Mouse (Mus musculus) E14TG2a.4 (cell line): Measurements from ENCODE around the gene Sla2.
A peak's percentile ranks its signal among the peaks of the same experiment; 100 is the strongest.

ENCODE experiments used
- H3K27me3 ChIP-seq: 2 replicates; pipeline ENCODE4 v1.6.1; 2014; ENCODE audit warnings: low read length, control low read depth; ENCODE audit not compliant: insufficient read depth
- H3K36me3 ChIP-seq: 2 replicates; pipeline ENCODE4 v1.6.1; 2014; ENCODE audit warnings: low read length, control low read depth; ENCODE audit not compliant: insufficient read depth
- H3K4me1 ChIP-seq: replicated peaks from 2 replicates; pipeline ENCODE4 v1.6.1; 2014; ENCODE audit warnings: low read depth, low read length, control low read depth
- H3K4me3 ChIP-seq: replicated peaks from 2 replicates; pipeline ENCODE4 v1.5.1; 2014; ENCODE audit warnings: mild to moderate bottlenecking, low read length
- H3K9me3 ChIP-seq: 2 replicates; pipeline ENCODE4 v1.6.1; 2014; ENCODE audit warnings: low read length, control low read depth
- CTCF ChIP-seq: conservative IDR thresholded peaks from 2 replicates; pipeline ENCODE4 v1.5.1; 2014; ENCODE audit warnings: low read length
- NANOG ChIP-seq: IDR thresholded peaks from 2 replicates; pipeline ENCODE4 v1.6.1; 2014; ENCODE audit warnings: borderline replicate concordance, low read length, mixed read lengths
- POU5F1 ChIP-seq: IDR thresholded peaks from 2 replicates; pipeline ENCODE4 v1.6.1; 2014; ENCODE audit warnings: low read length, borderline replicate concordance

Sla2 gene

GRCm38 (mm10) chr2:156850505-156850904 lies 36.5 kb downstream of the Sla2 start:
- no peak for TF ChIP-seq POU5F1
- no peak for TF ChIP-seq CTCF
- TF ChIP-seq NANOG: no peak
- peaks cover 81% of the 10 kb centered on the region for H3K4me1 ChIP-seq
- no peaks in the 10 kb centered on the region for H3K27me3 ChIP-seq
- no peaks in the 10 kb centered on the region for H3K9me3 ChIP-seq
- no peak overlapping the region for H3K4me3 ChIP-seq
- peaks cover 91% of the 10 kb centered on the region for H3K36me3 ChIP-seq

DNA sequence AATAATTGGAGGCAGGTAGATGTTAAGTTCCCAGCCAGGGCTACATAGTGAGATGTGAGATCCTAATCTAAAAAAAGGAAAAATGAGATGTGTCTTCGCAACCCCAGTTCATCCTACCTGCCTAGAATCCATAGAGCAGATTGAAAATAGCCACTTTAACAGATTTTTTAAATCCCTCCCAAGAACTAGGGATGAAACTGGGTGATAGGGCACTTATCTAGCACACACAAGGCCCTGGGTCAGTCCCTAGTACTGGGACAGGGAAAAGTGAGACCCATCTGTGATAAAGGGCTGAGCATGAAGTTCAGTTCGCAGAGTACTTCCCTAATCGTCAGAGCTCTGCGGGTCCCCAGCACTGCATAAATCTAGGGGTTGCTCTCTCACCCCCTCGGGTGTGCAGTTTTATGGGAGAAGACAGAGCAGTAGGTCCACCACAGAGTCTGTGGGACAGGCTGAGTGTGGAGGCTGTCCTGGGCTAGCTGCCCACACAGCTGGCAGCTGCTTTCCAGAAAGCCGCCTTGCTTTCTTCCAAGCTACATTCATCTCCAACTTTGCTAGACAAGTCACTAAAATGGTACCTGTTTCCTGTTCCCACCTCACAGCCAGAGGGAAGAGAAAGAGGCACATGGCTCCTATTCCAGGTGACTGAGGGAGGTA lies 38.3 kb downstream of the Sla2 start:
- no peaks in the 10 kb centered on the region for H3K27me3 ChIP-seq
- no peak overlapping the region for H3K4me3 ChIP-seq
- peaks cover 96% of the 10 kb centered on the region for H3K36me3 ChIP-seq
- no peak for TF ChIP-seq NANOG
- TF ChIP-seq POU5F1: no peak
- no peak for TF ChIP-seq CTCF
- no peaks in the 10 kb centered on the region for H3K9me3 ChIP-seq
- peaks cover 91% of the 10 kb centered on the region for H3K4me1 ChIP-seq

- H3K9me3 ChIP-seq: no peaks in the 10 kb centered on the region
- H3K27me3 ChIP-seq: no peaks in the 10 kb centered on the region
- H3K36me3 ChIP-seq: peaks cover 91% of the 10 kb centered on the region
- peaks cover 96% of the 10 kb centered on the region for H3K4me1 ChIP-seq
- H3K4me3 ChIP-seq: no peak overlapping the region
- TF ChIP-seq CTCF (no peak), NANOG (no peak), POU5F1 (no peak)
These were observed 39.3 kb downstream of the Sla2 start for GRCm38 (mm10) chr2:156847653-156848052.

DNA sequence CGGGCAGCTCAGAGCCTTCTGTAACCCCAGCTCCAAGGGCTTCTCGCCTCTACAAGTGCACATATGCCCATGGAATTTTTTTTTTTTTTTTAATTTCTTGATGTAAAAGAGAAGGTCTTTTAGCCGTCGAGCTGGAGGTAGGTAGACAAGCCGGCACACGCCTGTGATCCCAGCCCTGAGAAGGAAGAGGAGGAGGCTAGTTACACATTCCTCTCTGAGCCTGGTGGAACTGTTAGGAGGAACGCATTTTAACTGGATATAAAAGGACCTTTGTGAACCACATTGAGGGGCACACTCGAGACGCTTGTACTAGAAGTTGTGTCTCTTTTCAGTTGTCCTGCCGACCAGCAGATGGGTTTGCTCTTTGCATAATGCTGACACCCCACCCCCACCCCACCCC lies 42.3 kb downstream of the Sla2 start:
- Histone ChIP-seq H3K36me3 (peaks cover 62% of the 10 kb centered on the region), H3K9me3 (no peaks in the 10 kb centered on the region), H3K27me3 (no peaks in the 10 kb centered on the region), H3K4me3 (peak overlapping the region; percentile 92), H3K4me1 (peaks cover 85% of the 10 kb centered on the region)
- TF ChIP-seq NANOG: no peak

DNA sequence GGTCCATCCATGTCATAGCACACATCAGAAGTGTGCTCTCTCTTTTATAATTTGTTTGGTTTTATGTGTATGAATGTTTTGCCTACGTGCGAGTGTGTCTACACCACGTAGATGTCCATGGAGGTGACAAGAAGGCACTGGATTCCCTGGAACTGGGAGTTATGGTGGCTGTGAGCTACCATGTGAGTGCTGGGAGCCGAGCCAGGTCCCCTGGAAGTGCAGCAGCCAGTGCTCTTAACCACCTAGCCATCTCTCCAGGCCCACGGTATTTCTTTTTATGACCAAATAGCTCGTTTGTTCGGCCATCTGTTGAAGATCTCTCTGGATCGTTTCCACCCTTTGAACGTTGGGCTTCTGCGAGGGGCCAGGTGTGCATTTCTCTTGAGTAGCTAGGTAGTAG lies 43.7 kb downstream of the Sla2 start:
- TF ChIP-seq CTCF (no peak), POU5F1 (no peak), NANOG (no peak)
- peaks cover 49% of the 10 kb centered on the region for H3K36me3 ChIP-seq

GRCm38 (mm10) chr2:156842711-156843110 lies 44.3 kb downstream of the Sla2 start:
- H3K4me1 ChIP-seq: peaks cover 82% of the 10 kb centered on the region
- peaks cover 49% of the 10 kb centered on the region for H3K36me3 ChIP-seq
- H3K9me3 ChIP-seq: no peaks in the 10 kb centered on the region
- H3K4me3 ChIP-seq: peak overlapping the region; percentile 92
- no peak for TF ChIP-seq NANOG
- H3K27me3 ChIP-seq: no peaks in the 10 kb centered on the region

More for the DNA sequence above, 43.7 kb downstream of the Sla2 start:
- Histone ChIP-seq H3K4me1 (peaks cover 82% of the 10 kb centered on the region), H3K27me3 (no peaks in the 10 kb centered on the region), H3K9me3 (no peaks in the 10 kb centered on the region), H3K4me3 (peak overlapping the region; percentile 92)

GRCm38 (mm10) chr2:156841841-156842706 lies 44.9 kb downstream of the Sla2 start:
- Histone ChIP-seq H3K4me1 (peaks cover 76% of the 10 kb centered on the region), H3K4me3 (peak overlapping the region; percentile 92), H3K36me3 (peaks cover 49% of the 10 kb centered on the region), H3K27me3 (no peaks in the 10 kb centered on the region), H3K9me3 (no peaks in the 10 kb centered on the region)
- TF ChIP-seq CTCF (no peak), NANOG (no peak), POU5F1 (no peak)

DNA sequence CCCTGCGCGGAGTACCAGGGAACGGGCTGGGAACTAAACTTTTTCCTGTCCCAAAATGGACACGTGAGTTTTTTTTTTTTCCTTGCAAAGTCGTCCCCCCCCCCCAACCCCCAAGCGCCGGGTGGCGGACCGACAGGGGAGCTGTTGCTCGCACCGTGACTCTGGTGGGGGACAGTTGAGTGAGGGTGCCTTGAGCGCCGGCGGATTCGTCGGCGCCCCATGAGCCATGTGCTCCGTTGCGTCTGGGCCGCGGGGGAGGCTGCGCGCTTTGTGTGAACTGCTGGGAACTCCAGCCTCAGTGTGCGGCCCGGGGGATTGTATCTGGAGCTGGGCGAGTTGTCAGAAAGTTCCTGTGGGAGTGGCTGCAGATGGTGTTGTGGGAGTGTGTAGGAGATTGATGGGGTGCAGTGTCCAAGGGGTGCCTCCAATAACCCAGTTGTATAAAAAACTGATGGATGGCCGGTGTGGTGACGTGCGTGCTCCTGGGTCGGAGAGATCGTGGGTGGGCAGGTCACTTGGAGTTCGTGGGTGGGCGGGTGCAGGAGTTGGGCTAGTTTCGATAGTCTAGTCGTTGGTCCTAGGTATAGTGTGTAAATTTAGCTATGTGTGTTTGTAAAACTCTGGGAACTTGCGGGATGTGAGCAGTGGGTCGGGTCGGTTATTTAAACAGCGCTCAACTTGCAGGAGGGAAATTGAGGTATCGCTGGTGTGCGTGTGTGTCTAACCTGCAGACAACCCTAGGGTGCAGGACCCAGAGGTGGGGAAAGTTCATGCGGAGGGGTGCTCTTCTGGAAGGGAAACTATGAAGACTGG lies 45.8 kb downstream of the Sla2 start:
- Histone ChIP-seq H3K36me3 (peaks cover 49% of the 10 kb centered on the region), H3K4me3 (peak overlapping the region; percentile 92), H3K27me3 (no peaks in the 10 kb centered on the region), H3K4me1 (peaks cover 74% of the 10 kb centered on the region), H3K9me3 (0 out of 2 replicates have a peak, but pooled peaks cover under 1% of the 10 kb centered on the region)
- TF ChIP-seq CTCF (no peak), NANOG (no peak), POU5F1 (no peak)
